Mouse (Mus musculus) hindbrain, embryonic 11.5 days (tissue): ENCODE results near the gene Ing3. TPM values are rescaled to one million over a fixed set of nuclear protein-coding genes. Genes with fewer than 3 reads are reported as not detected.

ENCODE experiments used
- ATAC-seq: fragments of 200-750 bp; cut with Nextera tagmentation; 2 replicates; pipeline ENCODE4 v1.8.0; 2017; ENCODE audit warnings: mild to moderate bottlenecking, moderate TSS enrichment, moderate library complexity; ENCODE audit not compliant: low FRiP score
- DNase-seq: peaks from one replicate; pipeline ENCODE4 v3.0.0-alpha.2; 2015; ENCODE audit warnings: low spot score
- H3K27ac ChIP-seq: fragments of 300-500 bp; sonication (generic); 2 replicates; pipeline ENCODE4 v1.5.1; 2014; ENCODE audit warnings: mild to moderate bottlenecking, low read depth, low read length
- H3K27me3 ChIP-seq: fragments of 300-500 bp; sonication (generic); 2 replicates; pipeline ENCODE4 v1.6.1; 2014; ENCODE audit warnings: mild to moderate bottlenecking, low read length, moderate library complexity, mixed read lengths; ENCODE audit not compliant: control insufficient read depth, insufficient read depth
- H3K36me3 ChIP-seq: fragments of 300-500 bp; sonication (generic); 2 replicates; pipeline ENCODE4 v1.6.1; 2014; ENCODE audit warnings: mild to moderate bottlenecking, low read length, moderate library complexity, mixed read lengths; ENCODE audit not compliant: control insufficient read depth, insufficient read depth
- H3K4me1 ChIP-seq: fragments of 300-500 bp; sonication (generic); replicated peaks from 2 replicates; pipeline ENCODE4 v1.6.1; 2014; ENCODE audit warnings: low read length, mixed read lengths; ENCODE audit not compliant: control insufficient read depth, insufficient read depth
- H3K4me2 ChIP-seq: fragments of 300-500 bp; sonication (generic); replicated peaks from 2 replicates; pipeline ENCODE4 v1.6.1; 2014; ENCODE audit warnings: mild to moderate bottlenecking, low read depth, low read length
- H3K4me3 ChIP-seq: fragments of 300-500 bp; sonication (generic); 2 replicates; pipeline ENCODE4 v1.5.1; 2014; ENCODE audit warnings: low read depth, low read length
- H3K9ac ChIP-seq: fragments of 300-500 bp; sonication (generic); 2 replicates; pipeline ENCODE4 v1.6.1; 2014; ENCODE audit warnings: low read depth, low read length
- H3K9me3 ChIP-seq: fragments of 300-500 bp; sonication (generic); 2 replicates; pipeline ENCODE4 v1.6.1; 2016; ENCODE audit warnings: low read length; ENCODE audit not compliant: control insufficient read depth
- WGBS: fragments of 180-500 bp; shearing (Covaris S2); extraction: QIAGEN DNeasy Blood & Tissue Kit; methylation state at CpG from one replicate; pipeline ENCODE4 v1.1.7; 2014; 5-methylcytosine and 5-hydroxymethylcytosine counted together
- polyA plus RNA-seq: library from polyadenylated mRNA; unstranded; fragments of >200 nt; fragmentation: Nextera tagmentation; extraction: Ambion mirVana; gene quantifications from 2 replicates; pipeline ENCODE4 v1.2.1, GENCODE M21; 2014

Gene Ing3
- polyA plus RNA-seq = 46.1 and 52.0 TPM in 2 replicates

DNA sequence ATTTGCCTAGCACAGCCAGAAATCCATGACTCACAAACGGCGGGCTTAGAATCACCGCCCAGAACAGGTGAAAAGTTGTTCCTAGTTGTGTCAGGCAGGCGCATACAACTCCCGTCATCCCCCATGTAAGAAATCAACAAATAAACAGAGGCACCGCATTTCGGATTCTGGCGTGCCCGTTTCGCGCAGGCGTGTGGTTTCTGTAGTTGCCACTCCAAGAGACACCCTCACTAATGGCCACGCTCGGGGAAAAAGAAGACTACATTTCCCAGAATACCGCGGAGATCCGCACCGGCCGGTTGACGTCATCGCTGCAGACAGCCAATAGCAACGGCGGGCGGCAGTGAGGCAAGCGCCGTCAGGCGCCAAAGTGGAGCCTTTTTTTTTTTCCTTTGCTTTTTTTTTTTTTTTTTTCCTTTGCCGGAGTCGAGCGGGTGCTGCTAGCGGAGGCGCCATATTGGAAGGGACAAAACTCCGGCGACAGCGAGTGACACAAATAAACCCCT lies at the start of gene Ing3:
TSS of gene Ing3 (plus strand) at position 346 of the 506 bp plus-strand sequence.
- ATAC-seq = peak; percentile 98

DNA sequence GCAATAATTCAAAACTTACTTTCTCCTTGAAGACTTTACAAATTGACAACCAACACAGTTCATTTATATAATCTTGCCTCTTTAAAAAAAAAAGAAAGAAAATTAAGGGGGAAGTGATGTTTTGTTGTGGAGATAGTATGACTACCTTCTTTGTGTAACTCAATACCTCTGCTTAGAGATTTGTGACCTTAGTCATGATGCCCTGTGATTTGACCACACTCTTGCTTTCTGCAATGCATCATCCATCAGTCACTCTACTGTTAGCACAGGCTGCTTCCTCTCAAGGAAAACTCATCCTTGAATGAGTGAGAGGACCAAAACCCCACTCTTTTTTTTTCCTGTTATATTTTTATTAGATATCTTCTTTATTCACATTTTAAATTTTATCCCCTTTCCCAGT lies 39.7 kb upstream of the Ing3 start:
- H3K4me1 ChIP-seq = no peaks in the 10 kb centered on the region
- H3K4me2 ChIP-seq = no peak overlapping the region
- H3K36me3 ChIP-seq = no peaks in the 10 kb centered on the region
- H3K27me3 ChIP-seq = no peaks in the 10 kb centered on the region
- H3K4me3 ChIP-seq = no peak overlapping the region
- DNase-seq (no peak), ATAC-seq (no peak)
- no peak overlapping the region for H3K27ac ChIP-seq
- no peaks in the 10 kb centered on the region for H3K9me3 ChIP-seq
- H3K9ac ChIP-seq = no peak overlapping the region

More for the DNA sequence above, at the start of gene Ing3:
- Histone ChIP-seq H3K9ac (peak within 1 kb of the TSS; percentile 87), H3K4me1 (no peaks in the 10 kb centered on the region), H3K36me3 (0 out of 2 replicates have a peak, but pooled peaks cover 3% of the 10 kb centered on the region), H3K27me3 (no peaks in the 10 kb centered on the region), H3K9me3 (no peaks in the 10 kb centered on the region), H3K4me3 (peak within 1 kb of the TSS; percentile 59), H3K4me2 (peak within 1 kb of the TSS; percentile 63), H3K27ac (peak within 1 kb of the TSS; percentile 97)
- WGBS = under 1% methylated on average over 35 of the region's 35 CpGs
- DNase-seq = peak; percentile 96

DNA sequence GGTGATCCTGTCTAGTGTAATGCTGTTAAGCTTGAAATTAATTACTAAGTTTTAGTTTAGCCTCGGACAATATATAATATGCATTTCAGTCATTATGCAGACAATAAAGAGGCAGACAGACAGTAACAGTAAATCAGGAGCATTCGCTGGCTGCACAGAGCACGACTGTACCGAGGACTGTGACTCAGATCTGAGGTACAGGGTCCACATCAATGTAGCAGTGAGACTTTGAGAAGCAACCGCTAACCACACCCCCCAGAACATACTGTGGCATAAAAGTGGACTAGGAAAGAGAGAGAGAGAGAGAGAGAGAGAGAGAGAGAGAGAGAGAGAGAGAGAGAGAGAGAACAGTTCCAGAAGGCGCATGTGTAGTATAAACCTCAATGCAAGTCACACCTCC lies 38.6 kb upstream of the Ing3 start:
- H3K9me3 ChIP-seq = no peaks in the 10 kb centered on the region
- H3K27me3 ChIP-seq = no peaks in the 10 kb centered on the region
- H3K4me2 ChIP-seq = no peak overlapping the region
- no peak overlapping the region for H3K9ac ChIP-seq
- H3K27ac ChIP-seq = no peak overlapping the region
- H3K36me3 ChIP-seq = no peaks in the 10 kb centered on the region
- no peak overlapping the region for H3K4me3 ChIP-seq
- DNase-seq = no peak
- no peak for ATAC-seq
- H3K4me1 ChIP-seq = no peaks in the 10 kb centered on the region
- 90% methylated on average over 6 of the region's 6 CpGs for WGBS

DNA sequence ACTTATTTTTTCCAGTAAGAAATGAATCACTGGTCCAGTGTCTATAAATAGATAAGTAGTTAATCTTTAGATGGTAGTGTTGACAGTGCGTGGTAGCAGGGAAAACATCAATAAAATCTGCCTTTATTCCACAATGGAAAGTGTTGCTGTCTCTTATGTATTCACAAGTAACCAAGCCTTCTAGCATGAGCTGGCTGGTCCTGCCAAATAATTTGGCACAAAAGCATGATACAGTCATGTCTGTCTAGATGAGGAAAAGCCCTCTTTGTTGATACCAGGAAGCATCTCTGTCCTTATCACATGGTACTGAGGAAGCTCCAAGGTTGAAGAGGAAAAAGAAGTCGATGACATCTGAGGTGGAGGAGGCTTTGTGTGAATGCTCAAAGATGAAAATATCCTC lies 32.8 kb upstream of the Ing3 start:
- H3K27me3 ChIP-seq = no peaks in the 10 kb centered on the region
- ATAC-seq (no peak), DNase-seq (no peak)
- no peaks in the 10 kb centered on the region for H3K9me3 ChIP-seq
- 92% methylated on average over 2 of the region's 2 CpGs for WGBS
- no peak overlapping the region for H3K9ac ChIP-seq
- no peaks in the 10 kb centered on the region for H3K4me1 ChIP-seq
- H3K36me3 ChIP-seq = no peaks in the 10 kb centered on the region
- no peak overlapping the region for H3K27ac ChIP-seq
- H3K4me2 ChIP-seq = no peak overlapping the region
- H3K4me3 ChIP-seq = no peak overlapping the region

DNA sequence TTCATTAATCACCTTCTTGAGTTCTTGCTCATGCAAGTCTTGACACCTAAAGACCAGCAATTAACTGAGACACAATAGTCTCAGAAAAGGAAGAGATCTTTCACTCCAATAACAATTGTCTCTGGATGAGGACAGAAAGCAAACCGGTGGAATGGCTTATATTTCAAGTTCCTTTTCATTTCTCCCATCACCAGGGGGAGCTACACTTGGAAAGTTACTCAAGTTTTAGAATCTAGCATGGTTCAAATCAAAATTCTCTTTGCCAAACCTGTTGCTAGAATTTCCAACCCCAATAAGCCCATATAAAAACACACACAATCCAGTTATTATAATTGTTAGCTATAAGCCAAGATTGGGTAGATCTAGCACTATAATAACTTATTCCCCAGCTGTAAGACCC lies 25.2 kb upstream of the Ing3 start:
- DNase-seq (no peak), ATAC-seq (no peak)
- no peak overlapping the region for H3K4me2 ChIP-seq
- H3K27ac ChIP-seq = no peak overlapping the region
- no peaks in the 10 kb centered on the region for H3K9me3 ChIP-seq
- no peak overlapping the region for H3K9ac ChIP-seq
- H3K36me3 ChIP-seq = no peaks in the 10 kb centered on the region
- no peaks in the 10 kb centered on the region for H3K27me3 ChIP-seq
- 32% methylated on average over 1 of the region's 1 CpGs for WGBS
- H3K4me1 ChIP-seq = no peaks in the 10 kb centered on the region
- no peak overlapping the region for H3K4me3 ChIP-seq

DNA sequence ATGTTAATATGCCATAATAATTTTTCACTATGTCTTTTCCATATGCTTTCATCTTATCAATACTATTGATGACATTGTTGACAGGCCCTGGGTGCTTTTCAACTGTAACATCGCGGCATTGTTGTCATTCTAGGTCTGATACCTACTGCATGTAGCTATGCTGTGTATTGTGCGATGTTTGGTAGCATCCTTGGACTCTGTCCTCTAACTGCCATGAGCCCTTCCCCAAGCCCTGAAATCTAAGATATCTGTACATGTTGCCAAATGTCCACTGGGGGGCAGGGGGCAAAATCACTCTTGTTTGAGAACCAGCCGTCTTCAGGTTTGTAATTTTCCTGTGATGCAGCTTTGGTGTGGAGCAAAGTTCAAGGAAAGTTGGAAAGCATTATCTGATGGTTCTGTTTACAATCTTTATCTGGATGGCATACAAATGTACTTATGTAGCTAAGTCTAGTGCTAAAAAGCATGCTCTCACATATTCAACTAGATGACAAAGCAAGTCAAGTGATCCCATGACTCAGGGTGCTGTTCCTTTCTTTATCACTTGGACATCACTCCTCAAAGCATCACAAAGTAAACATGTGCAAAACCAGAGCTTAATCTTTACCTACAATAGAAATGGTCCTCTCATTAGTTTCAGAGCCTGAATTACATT lies 11.3 kb upstream of the Ing3 start:
- no peaks in the 10 kb centered on the region for H3K4me1 ChIP-seq

DNA sequence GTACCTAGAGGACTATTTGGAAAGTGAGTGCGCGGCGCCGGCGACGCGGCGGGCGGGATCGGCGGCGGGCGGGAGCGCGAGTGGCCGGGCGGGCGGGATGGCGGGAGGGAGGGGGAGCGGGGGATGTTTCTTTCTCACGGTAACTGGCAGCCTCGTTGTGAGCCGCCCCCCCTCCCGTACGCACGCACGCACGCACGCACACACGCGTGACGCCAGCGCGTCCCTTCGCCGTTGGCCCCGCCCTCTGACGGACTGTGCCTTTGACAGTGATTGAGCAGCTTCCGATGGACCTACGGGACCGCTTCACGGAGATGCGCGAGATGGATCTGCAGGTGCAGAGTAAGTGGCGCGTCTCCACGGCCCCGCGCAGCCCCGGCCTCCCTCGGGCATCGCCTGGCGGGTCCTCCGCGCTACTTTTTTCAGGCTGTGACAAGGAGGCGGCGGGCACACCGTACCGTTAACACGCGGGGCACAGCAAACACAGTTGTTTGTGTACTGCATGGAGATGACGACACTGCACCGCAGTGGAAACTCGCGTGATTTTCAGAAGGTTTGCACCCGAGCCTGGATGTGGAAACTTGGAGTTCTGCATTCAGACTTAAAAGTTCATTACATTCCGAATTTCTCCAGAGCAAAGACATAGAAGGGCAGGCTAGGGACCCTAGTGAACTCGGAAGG lies 539 bp downstream of the Ing3 start:
- Histone ChIP-seq H3K4me2 (peak overlapping the region; percentile 63), H3K9ac (peak overlapping the region; percentile 87), H3K4me3 (peak overlapping the region; percentile 59), H3K36me3 (0 out of 2 replicates have a peak, but pooled peaks cover 3% of the 10 kb centered on the region), H3K27ac (peak overlapping the region; percentile 97), H3K9me3 (no peaks in the 10 kb centered on the region), H3K4me1 (no peaks in the 10 kb centered on the region), H3K27me3 (no peaks in the 10 kb centered on the region)
- ATAC-seq (peak; percentile 98), DNase-seq (peak; percentile 98)
- WGBS = 2% methylated on average over 40 of the region's 68 CpGs

More for the DNA sequence above, 11.3 kb upstream of the Ing3 start:
- no peak overlapping the region for H3K9ac ChIP-seq
- H3K4me2 ChIP-seq = no peak overlapping the region
- H3K36me3 ChIP-seq = no peaks in the 10 kb centered on the region
- H3K4me3 ChIP-seq = no peak overlapping the region
- no peaks in the 10 kb centered on the region for H3K27me3 ChIP-seq
- DNase-seq = no peak
- no peak for ATAC-seq
- H3K9me3 ChIP-seq = no peaks in the 10 kb centered on the region
- 83% methylated on average over 4 of the region's 4 CpGs for WGBS
- no peak overlapping the region for H3K27ac ChIP-seq

DNA sequence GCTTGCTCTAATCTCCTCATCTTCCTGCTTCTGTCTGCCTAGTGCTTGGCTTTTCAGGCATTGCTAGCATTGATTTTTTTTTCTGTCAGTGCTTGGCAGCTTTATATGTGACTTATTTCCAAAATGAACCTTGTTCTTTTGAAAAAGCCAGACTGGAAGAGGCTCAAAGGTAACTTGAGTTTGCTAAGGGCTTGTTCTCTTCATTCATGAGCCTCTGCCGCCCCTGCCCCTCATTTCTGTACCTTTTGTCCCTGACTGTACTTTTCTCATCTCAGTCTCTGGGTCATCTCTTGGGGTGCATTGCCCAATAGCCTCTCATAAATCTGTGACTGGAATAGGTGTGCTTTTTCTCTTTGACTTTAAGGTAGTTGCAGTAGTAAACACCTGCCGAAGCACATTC lies 1.3 kb downstream of the Ing3 start:
- WGBS = 89% methylated on average over 2 of the region's 2 CpGs

More for the DNA sequence above, 1.3 kb downstream of the Ing3 start:
- 0 out of 2 replicates have a peak, but pooled peaks cover 3% of the 10 kb centered on the region for H3K36me3 ChIP-seq
- ATAC-seq = no peak
- no peaks in the 10 kb centered on the region for H3K4me1 ChIP-seq
- no peak for DNase-seq
- H3K27me3 ChIP-seq = no peaks in the 10 kb centered on the region
- H3K27ac ChIP-seq = no peak overlapping the region
- H3K4me2 ChIP-seq = peak overlapping the region; percentile 63
- H3K9me3 ChIP-seq = no peaks in the 10 kb centered on the region
- H3K9ac ChIP-seq = peak overlapping the region; percentile 87; the same call in 1 of the 2 replicates
- peak overlapping the region; percentile 59 for H3K4me3 ChIP-seq
